Mouse (Mus musculus): ENCODE data around the gene Fut2. TPM values are rescaled to one million over a fixed set of nuclear protein-coding genes. Genes with fewer than 3 reads are reported as not detected.
"Not testable (repeated sequence)": the region's sequence is repeated elsewhere in the genome, so short reads cannot be mapped to it uniquely, and the experiment has no call there.

Gene Fut2
- polyA plus RNA-seq, 1 experiment from 2014 or later, result not detected

DNA sequence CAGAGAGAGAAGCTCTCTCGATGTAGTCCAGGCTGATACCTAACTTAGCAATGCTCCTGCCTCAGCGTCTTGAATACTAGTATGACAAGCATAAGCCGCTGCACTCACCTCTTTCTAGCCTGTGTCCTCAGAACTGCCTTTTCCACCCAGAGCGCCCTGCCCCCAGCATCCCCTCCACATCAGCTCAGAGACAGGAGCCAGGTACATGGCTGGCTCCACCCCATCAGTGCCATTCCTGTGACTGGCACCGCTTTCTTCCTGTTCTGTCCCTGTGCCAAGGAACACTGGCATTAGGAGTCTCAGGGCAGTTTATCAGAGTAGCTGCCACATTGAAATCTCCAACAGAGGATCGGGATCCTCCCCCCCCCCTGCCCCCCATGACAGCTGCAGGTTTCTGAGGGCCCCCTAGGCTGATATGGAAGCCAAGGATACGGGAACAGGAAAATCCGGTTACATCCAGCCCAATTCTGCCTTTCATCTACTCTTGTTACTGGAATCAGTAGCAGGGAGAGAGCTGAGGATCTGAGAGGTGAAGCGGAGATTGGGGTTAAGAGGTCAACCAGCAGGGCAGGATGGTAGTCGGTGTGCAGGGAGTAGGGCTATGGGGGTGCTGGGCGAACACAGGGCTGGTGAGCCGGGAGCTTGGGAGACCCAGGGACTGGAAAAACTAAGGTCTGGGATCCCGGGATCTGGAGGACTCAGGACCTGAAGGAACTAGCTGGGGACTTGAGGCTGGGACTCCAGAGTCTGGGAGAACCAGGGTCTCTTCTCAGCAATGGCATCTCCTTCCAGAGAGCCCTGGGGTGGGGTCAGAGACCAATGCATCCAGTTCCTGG, 673 bp downstream of the Fut2 start:
- ATAC-seq (no peak), DNase-seq (no peak)
- Histone ChIP-seq H3K4me1 (ENCODE audit: insufficient read depth) (0 out of 2 replicates have a peak, but pooled peaks cover 3% of the 10 kb centered on the region), H3K9me3 (ENCODE audit: low read length) (no peaks in the 10 kb centered on the region), H3K4me3 (ENCODE audit: low read depth, low read length) (no peak overlapping the region), H3K9ac (replicated peaks) (no peak overlapping the region), H3K4me2 (ENCODE audit: low read depth, low read length) (no peak overlapping the region), H3K27me3 (ENCODE audit: insufficient read depth, low read length) (no peaks in the 10 kb centered on the region), H3K36me3 (replicated peaks; ENCODE audit: insufficient read depth, low read length) (no peaks in the 10 kb centered on the region), H3K27ac (ENCODE audit: low read depth) (no peak overlapping the region)
- TF ChIP-seq EP300 (IDR thresholded peaks at IDR 0.05; ENCODE audit: low read depth) (no peak), CTCF (IDR thresholded peaks at IDR 0.05; ENCODE audit: low read depth) (no peak)
- 46% methylated on average over 13 of the region's 13 CpGs for WGBS (ENCODE audit: insufficient replicate concordance)

- not testable (repeated sequence) for H3K36me3 ChIP-seq (replicated peaks; ENCODE audit: insufficient read depth, low read length); H3K9ac ChIP-seq (replicated peaks); DNase-seq; ATAC-seq; H3K27me3 ChIP-seq (ENCODE audit: insufficient read depth, low read length); H3K9me3 ChIP-seq (ENCODE audit: low read length); H3K27ac ChIP-seq (ENCODE audit: low read depth); H3K4me2 ChIP-seq (ENCODE audit: low read depth, low read length); H3K4me1 ChIP-seq (ENCODE audit: insufficient read depth); H3K4me3 ChIP-seq (ENCODE audit: low read depth, low read length)
- 80% methylated on average over 6 of the region's 6 CpGs for WGBS (ENCODE audit: insufficient replicate concordance)
Observed at GRCm38 (mm10) chr7:45661702-45662101, 4.5 kb downstream of the Fut2 start.

- Histone ChIP-seq H3K27ac (ENCODE audit: low read depth) (peak overlapping the region; percentile 51; the same call in 1 of the 2 replicates), H3K27me3 (ENCODE audit: insufficient read depth, low read length) (no peaks in the 10 kb centered on the region), H3K36me3 (replicated peaks; ENCODE audit: insufficient read depth, low read length) (no peaks in the 10 kb centered on the region), H3K4me2 (ENCODE audit: low read depth, low read length) (no peak overlapping the region), H3K9ac (replicated peaks) (no peak overlapping the region), H3K4me1 (ENCODE audit: insufficient read depth) (0 out of 2 replicates have a peak, but pooled peaks cover 3% of the 10 kb centered on the region), H3K4me3 (ENCODE audit: low read depth, low read length) (no peak overlapping the region), H3K9me3 (ENCODE audit: low read length) (no peaks in the 10 kb centered on the region)
- ATAC-seq, result no peak
- TF ChIP-seq CTCF (IDR thresholded peaks at IDR 0.05; ENCODE audit: low read depth) (no peak), EP300 (IDR thresholded peaks at IDR 0.05; ENCODE audit: low read depth) (no peak)
- peak; percentile 41 for DNase-seq
- 56% methylated on average over 11 of the region's 11 CpGs for WGBS (ENCODE audit: insufficient replicate concordance)
Observed at GRCm38 (mm10) chr7:45660746-45661478, 5.3 kb downstream of the Fut2 start.

DNA sequence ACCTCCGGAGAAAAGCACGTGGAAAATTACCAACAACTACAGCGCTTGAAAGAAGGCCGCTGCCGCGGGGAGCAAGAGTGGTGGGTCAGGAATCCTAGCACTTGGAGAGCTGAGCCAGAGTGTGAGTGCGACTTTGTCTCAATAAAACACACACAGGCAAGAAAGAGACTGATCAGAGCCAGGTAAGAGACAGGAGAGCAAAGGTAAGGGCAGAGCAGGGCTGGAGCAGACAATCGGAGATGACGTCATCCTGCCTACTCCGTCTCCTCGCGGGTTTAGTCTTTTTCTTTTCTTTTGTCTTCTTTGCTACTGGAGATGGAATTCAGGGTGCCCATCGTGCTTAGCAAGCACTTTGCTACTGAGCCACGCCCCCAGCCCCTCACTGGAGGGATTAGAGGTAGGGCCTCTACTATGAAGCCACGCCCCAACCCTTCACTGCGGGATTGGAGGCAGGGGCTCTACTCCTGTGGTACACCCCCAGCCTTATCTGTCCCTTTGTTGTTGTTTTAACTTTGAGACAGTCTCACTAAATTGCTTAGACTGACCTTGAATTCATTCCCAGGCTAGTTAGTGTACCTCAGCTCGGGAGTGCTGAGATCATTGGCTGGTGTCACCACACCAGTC, 11.7 kb downstream of the Fut2 start:
- H3K4me1 ChIP-seq (ENCODE audit: insufficient read depth), result no peaks in the 10 kb centered on the region
- no peak for TF ChIP-seq EP300 (IDR thresholded peaks at IDR 0.05; ENCODE audit: low read depth)
- TF ChIP-seq CTCF (IDR thresholded peaks at IDR 0.05; ENCODE audit: low read depth), result no peak
- 0 out of 2 replicates have a peak, but pooled peaks cover 3% of the 10 kb centered on the region for H3K27me3 ChIP-seq (ENCODE audit: insufficient read depth, low read length)
- H3K4me3 ChIP-seq (ENCODE audit: low read depth, low read length), result no peak overlapping the region
- peak overlapping the region; percentile 39 for H3K4me2 ChIP-seq (ENCODE audit: low read depth, low read length)
- no peak overlapping the region for H3K9ac ChIP-seq (replicated peaks)
- no peak for DNase-seq
- WGBS (ENCODE audit: insufficient replicate concordance), result 39% methylated on average over 17 of the region's 17 CpGs
- ATAC-seq, result peak; percentile 25; the same call in 1 of the 2 replicates
- no peaks in the 10 kb centered on the region for H3K36me3 ChIP-seq (replicated peaks; ENCODE audit: insufficient read depth, low read length)
- no peaks in the 10 kb centered on the region for H3K9me3 ChIP-seq (ENCODE audit: low read length)
- no peak overlapping the region for H3K27ac ChIP-seq (ENCODE audit: low read depth)

- not testable (repeated sequence) for H3K36me3 ChIP-seq (replicated peaks; ENCODE audit: insufficient read depth, low read length); H3K27ac ChIP-seq (ENCODE audit: low read depth); H3K4me1 ChIP-seq (ENCODE audit: insufficient read depth); H3K4me3 ChIP-seq (ENCODE audit: low read depth, low read length); H3K27me3 ChIP-seq (ENCODE audit: insufficient read depth, low read length); DNase-seq; ATAC-seq; H3K4me2 ChIP-seq (ENCODE audit: low read depth, low read length); H3K9me3 ChIP-seq (ENCODE audit: low read length); H3K9ac ChIP-seq (replicated peaks)
- 86% methylated on average over 18 of the region's 20 CpGs for WGBS (ENCODE audit: insufficient replicate concordance)
Observed at GRCm38 (mm10) chr7:45650484-45650883, 15.7 kb downstream of the Fut2 start.

DNA sequence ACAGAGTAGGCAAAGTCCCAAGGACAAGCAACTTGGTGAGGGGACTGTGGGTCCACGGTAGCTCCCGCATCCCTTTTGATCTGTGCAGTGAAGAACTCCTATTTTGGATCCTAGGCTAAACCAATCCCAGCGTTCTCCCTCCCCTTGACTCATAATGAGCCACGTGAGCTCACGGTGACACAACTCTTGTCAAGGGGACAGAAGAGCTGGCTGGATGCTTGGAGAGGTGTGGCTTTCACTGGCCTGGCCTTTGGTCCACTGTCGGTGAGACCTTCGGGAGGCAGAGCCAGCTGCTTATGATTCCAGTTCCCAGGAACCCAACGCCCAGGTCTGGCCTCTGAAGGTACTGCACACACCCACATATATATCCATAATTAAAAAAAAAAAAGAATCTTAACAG, 16.8 kb downstream of the Fut2 start:
- no peak overlapping the region for H3K27ac ChIP-seq (ENCODE audit: low read depth)
- no peaks in the 10 kb centered on the region for H3K36me3 ChIP-seq (replicated peaks; ENCODE audit: insufficient read depth, low read length)
- no peak overlapping the region for H3K9ac ChIP-seq (replicated peaks)
- no peak for DNase-seq
- H3K4me2 ChIP-seq (ENCODE audit: low read depth, low read length), result no peak overlapping the region
- H3K9me3 ChIP-seq (ENCODE audit: low read length), result no peaks in the 10 kb centered on the region
- ATAC-seq, result no peak
- H3K27me3 ChIP-seq (ENCODE audit: insufficient read depth, low read length), result 0 out of 2 replicates have a peak, but pooled peaks cover 6% of the 10 kb centered on the region
- no peaks in the 10 kb centered on the region for H3K4me1 ChIP-seq (ENCODE audit: insufficient read depth)
- 65% methylated on average over 8 of the region's 8 CpGs for WGBS (ENCODE audit: insufficient replicate concordance)
- no peak for TF ChIP-seq EP300 (IDR thresholded peaks at IDR 0.05; ENCODE audit: low read depth)
- no peak for TF ChIP-seq CTCF (IDR thresholded peaks at IDR 0.05; ENCODE audit: low read depth)
- H3K4me3 ChIP-seq (ENCODE audit: low read depth, low read length), result no peak overlapping the region

All from liver, postnatal 0 days (tissue).